Mouse (Mus musculus) spleen, postnatal 4 days (tissue): Measurements from ENCODE around the gene Nos1.

Experiments used
- DNase-seq, 2 experiments: peaks; one replicate each; pipeline ENCODE4 v3.0.0; 2022; ENCODE audit warnings: low spot score in 2 of 2

Nos1 gene

GRCm38 (mm10) chr5:117780681-117781080 is at the start of gene Nos1:
Nos1 (plus strand) TSS chr5:117781032.
- DNase-seq, result no peak

GRCm38 (mm10) chr5:117731311-117731710 is 49.5 kb upstream of the Nos1 start:
- no peak for DNase-seq

- DNase-seq, result no peak
These were observed 36.1 kb upstream of the Nos1 start for GRCm38 (mm10) chr5:117744654-117745178.

GRCm38 (mm10) chr5:117749353-117749752 is 31.5 kb upstream of the Nos1 start:
- DNase-seq, result no peak

- no peak for DNase-seq
These were observed 22.9 kb upstream of the Nos1 start for GRCm38 (mm10) chr5:117757696-117758482.

- DNase-seq, result no peak
These were observed 19.5 kb upstream of the Nos1 start for GRCm38 (mm10) chr5:117761181-117761832.

GRCm38 (mm10) chr5:117764496-117764895 is 16.3 kb upstream of the Nos1 start:
- no peak for DNase-seq

- DNase-seq, result no peak
These were observed 1.7 kb upstream of the Nos1 start for GRCm38 (mm10) chr5:117779175-117779574.

- DNase-seq, result no peak
These were observed 346 bp downstream of the Nos1 start for GRCm38 (mm10) chr5:117781178-117781577.

GRCm38 (mm10) chr5:117790071-117790470 is 9.2 kb downstream of the Nos1 start:
- DNase-seq, result no peak

- DNase-seq, result no peak
These were observed 11.0 kb downstream of the Nos1 start for GRCm38 (mm10) chr5:117791875-117792274.

- no peak for DNase-seq
These were observed 20.0 kb downstream of the Nos1 start for GRCm38 (mm10) chr5:117800849-117801248.

GRCm38 (mm10) chr5:117802071-117802521 is 21.3 kb downstream of the Nos1 start:
- DNase-seq, result no peak

GRCm38 (mm10) chr5:117803551-117803950 is 22.7 kb downstream of the Nos1 start:
- DNase-seq, result no peak

- DNase-seq, result no peak
These were observed 30.1 kb downstream of the Nos1 start for GRCm38 (mm10) chr5:117810930-117811329.

- DNase-seq, result no peak
These were observed 38.0 kb downstream of the Nos1 start for GRCm38 (mm10) chr5:117818800-117819199.

- DNase-seq, result no peak
These were observed 39.6 kb downstream of the Nos1 start for GRCm38 (mm10) chr5:117820445-117820844.

GRCm38 (mm10) chr5:117823811-117824210 is 43.0 kb downstream of the Nos1 start:
- no peak for DNase-seq

- no peak for DNase-seq
These were observed 43.7 kb downstream of the Nos1 start for GRCm38 (mm10) chr5:117824486-117824885.

GRCm38 (mm10) chr5:117825336-117825735 is 44.5 kb downstream of the Nos1 start:
- no peak for DNase-seq

- DNase-seq, result no peak
These were observed 46.5 kb downstream of the Nos1 start for GRCm38 (mm10) chr5:117827366-117827765.

- peak; percentile 22 to 74 for DNase-seq
These were observed 56.1 kb downstream of the Nos1 start for GRCm38 (mm10) chr5:117836930-117837329.

GRCm38 (mm10) chr5:117837731-117838130 is 56.9 kb downstream of the Nos1 start:
- no peak for DNase-seq
